Mouse (Mus musculus): Measurements from ENCODE around the gene C1qtnf12.

GRCm38 (mm10) chr4:155991211-155991907, 29.2 kb downstream of the C1qtnf12 start:
- TF ChIP-seq CTCF (IDR thresholded peaks at IDR 0.05; ENCODE audit: control insufficient read depth, insufficient read depth, insufficient read length) (no peak), MAX (IDR thresholded peaks at IDR 0.05) (no peak), MYOG (IDR thresholded peaks at IDR 0.05; ENCODE audit: control insufficient read depth, extremely low read depth, insufficient read length) (no peak)
